Mouse (Mus musculus): ENCODE measurements around the gene Phb2. TPM values are rescaled to one million over a fixed set of nuclear protein-coding genes. Genes with fewer than 3 reads are reported as not detected.

Gene Phb2
- polyA plus RNA-seq, 1 experiment = 120 TPM

DNA sequence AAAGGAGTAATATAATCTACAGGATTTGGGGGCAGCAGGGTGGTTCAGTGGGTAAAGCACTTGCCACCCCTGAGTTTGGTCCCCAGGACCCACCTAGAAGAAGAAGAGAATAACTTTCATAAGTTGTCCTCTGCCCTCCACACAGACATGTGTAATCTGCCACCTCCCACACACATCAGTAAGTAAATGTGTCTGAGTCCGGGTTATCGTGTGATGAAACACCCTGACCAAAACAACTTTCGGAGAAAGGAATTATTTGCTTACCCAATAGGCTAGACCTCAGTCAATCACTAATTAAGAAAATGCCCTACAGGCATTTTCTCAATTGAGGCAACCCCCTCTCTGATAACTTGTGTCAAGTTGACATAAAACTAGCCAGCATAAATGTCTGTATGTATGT is 21.6 kb upstream of the Phb2 start:
- no peak for DNase-seq (ENCODE audit: low spot score)

DNA sequence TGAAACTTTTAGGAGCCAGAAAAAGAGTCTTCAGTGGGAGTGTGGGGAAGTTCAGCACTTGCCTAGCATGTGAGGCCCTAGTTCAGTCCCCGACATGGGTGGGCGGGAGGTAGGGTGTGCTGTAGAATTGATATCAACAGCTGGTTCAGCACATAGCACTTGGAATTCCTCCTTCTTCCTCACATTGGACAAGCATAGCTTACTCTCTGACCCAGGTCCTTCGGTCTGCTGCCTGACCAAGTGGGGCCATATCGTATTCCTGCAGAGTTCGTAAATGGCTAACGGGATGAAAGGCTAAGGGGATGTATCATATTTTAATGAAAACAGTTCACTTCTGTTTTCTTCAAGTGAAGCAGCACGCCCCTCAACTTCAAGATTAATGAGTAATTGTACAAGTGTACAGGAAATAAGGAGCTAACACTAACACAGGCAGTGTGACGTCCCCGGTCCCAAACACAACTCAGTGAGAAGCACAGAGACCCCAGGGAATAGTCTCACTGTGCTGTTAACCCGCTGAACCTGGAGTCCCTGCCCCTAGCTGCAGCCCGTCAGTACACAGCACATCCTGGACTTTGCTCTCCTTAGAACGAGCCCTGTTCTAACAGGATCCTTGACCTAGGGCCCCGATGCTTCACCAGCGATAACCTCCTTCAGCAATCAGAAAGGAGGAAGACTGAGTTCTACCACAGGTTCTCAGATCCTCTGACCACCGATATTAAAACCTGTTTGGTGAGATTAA is 18.7 kb upstream of the Phb2 start:
- DNase-seq (ENCODE audit: low spot score) = no peak

DNA sequence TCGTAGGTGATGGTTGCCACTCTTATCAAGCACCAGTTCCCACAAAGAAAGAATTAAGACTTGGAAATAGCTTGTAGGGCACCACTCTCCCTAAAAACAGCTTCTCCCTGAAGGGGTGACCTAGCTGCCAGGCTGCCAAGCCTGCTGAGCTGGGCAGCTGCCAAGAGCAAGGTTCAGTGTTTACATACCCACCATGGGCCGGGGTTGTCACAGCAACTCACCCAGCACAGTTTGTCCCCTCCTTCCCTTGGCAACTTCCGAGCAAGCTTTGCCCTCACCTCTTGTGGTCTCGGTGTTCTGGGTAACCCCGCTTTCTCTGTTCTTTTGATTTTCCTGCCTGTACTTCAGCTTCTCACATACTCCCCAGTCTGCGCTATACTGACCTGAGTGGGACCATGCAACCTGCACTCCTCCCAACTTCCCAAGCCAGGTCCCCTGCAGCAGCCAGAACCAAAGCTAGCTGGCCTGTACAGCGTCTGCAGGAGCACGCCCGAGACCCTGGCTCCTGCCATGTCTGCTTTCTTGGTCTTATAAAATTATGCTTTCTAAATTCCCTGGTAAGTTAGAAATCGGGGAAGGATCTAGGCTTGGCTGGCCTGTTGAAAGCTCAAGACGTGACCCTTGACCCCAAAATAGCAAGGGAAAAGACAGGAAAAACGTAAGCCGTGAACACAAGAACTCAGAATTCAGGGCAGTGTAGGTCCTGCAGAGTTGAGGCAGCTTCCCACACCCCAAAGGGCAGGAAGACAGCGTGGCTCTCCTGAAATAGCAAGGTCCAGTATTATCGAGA is 17.8 kb upstream of the Phb2 start:
- DNase-seq (ENCODE audit: low spot score) = no peak

DNA sequence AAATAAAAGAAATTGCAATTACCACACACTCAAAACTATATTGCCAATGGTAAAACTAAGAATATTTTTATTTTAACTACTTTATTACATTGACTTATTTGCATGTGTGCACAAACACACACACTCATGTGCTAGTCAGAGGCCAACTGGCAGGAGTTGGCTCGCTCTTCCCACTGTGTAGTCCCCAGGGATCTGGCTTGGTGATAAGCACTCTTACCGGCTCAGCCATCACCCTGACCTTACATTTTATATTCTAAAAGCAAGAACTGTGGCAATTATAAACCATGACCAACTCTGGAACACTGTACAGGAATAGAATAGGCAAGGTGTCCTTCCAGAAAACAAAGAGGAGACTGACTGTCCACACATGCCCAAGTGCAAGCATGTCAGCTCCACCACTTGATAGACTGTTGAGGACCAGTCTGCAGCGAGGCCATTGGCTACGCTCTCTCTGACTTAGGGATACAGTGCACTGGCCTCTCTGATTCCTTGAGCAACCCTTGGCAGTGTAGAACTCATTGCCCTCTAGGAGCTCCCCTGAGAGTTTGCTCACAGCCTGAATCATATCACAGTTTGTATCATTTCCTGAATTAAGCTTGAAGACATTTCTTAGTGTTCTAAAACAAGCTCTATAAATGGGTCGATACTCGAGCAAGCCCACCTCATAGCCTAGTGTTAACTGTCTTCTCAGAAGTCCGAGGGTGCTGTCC is 15.5 kb upstream of the Phb2 start:
- no peak for DNase-seq (ENCODE audit: low spot score)

DNA sequence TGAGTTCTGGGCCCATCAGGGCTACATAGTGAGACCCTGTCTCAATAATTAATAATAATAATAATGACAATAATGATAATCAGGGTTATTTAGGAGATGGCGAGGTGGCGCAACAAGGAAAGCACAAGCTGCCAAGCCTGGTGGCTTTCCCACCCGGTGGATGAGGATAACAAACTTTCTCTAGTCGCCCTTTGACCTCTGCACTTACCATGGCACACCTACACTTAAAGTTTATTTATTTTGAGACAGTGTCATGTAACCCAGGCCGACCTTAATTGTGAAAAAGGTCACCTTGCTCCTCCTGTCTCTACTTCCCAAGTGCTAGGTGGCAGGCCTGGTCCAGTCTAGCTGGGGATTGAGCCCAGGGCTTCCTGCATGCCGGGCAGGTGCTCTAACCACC is 13.4 kb upstream of the Phb2 start:
- no peak for DNase-seq (ENCODE audit: low spot score)

DNA sequence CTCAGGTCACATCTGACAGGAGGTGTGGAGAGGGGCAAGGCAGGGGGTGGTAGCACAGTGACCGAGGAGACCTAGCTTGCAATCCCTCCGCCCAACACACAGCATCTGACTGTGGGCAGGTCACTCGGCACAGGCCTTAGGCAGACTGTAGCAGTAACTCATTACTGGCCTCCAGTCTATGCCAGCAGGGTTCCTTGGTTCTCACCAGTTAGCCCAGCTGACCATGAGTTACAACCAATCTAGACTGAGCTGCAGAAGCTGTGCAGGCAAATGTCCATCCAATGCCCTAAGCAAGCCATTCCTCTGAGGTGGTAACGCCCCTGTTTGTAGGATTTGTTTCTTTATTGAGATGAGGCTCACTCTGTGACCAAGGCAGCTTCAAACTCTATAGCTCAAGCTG is 12.8 kb upstream of the Phb2 start:
- no peak for DNase-seq (ENCODE audit: low spot score)

DNA sequence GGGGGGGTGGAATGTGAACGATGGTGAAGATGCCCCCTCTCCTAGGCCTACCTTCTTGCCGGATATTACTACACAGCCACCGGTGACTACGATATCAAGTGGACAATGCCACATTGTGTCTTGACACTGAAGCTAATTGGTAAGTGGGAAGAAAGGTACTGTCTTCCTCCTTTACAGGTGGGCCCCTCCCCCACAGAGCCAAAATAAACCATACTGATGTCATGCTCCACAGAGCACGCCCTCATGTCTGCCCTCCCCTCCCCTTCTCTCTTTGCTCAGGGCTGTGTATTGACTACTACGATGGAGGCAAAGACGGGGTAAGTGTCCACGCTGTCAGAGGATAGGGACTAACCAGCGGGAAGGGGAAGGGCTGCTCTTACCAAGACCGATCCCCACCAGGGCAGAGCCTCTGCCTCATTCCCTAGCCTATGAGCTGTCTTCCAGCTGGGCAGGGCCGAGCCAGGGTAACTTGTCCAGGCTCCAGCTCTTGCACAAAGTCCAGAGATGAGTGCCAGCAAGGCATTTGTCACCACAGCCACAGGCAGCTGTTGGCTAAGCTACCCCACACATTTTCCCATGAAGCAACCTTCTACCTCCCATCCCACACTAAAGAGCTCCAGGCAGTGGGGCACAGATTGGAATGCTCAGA is 12.1 kb upstream of the Phb2 start:
- DNase-seq (ENCODE audit: low spot score) = no peak

DNA sequence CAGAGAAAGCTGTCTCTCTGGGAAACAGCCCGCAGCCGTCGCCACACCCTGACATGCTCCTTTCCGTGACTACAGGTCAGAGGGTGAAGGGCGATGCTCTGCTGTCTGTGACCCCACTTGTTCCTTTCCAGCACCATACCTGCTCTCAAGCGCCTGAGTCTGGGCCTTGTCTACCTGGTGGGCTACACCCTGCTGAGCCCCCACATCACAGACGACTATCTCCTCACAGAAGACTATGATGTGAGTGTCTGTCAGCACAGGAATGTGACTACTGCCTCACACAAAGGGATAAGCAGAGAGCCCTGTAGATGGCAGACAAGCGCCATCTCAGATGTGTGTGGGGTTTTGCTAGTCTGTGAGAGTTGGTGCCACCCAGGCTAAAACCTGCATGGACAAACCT is 10.8 kb upstream of the Phb2 start:
- no peak for DNase-seq (ENCODE audit: low spot score)

DNA sequence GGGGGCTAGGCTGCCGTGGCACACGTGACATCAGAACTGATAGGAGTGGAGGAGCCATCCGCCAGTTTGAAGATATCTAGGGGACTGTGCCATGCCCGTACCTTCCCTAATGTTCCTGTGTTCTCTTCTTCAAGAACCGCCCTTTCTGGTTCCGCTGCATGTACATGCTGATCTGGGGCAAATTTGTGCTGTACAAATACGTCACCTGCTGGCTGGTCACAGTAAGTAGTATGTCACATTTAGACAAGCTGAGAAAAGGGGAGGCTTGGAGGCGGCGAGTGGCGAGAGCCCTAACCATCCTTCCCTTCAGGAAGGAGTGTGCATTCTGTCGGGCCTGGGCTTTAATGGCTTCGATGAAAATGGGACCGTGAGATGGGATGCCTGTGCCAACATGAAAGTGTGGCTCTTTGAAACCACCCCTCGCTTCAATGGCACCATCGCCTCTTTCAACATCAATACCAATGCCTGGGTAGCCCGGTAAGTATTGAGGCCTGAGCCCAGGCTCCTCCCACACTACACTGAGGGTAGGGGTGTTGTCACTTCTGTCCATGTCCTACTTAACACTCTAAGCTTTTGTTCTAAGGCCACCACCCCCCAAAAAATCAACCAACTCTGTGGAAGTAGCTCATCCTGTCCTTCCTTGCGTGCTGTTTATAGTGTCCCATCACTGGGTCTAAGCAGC is 9.9 kb upstream of the Phb2 start:
- no peak for DNase-seq (ENCODE audit: low spot score)

DNA sequence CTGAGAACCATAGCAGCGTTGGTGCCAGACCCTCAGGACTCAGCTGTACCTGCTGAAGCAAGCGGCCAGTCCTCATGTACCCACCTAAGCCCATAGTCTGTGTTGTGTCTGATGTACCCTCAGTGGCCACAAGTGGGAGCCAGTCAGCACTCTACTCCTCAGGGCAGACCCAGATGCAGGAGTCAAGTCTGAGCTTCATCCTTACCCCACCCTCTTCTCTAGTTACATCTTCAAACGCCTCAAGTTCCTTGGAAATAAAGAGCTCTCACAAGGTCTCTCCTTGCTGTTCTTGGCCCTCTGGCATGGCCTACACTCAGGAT is 9.4 kb upstream of the Phb2 start:
- DNase-seq (ENCODE audit: low spot score) = no peak

DNA sequence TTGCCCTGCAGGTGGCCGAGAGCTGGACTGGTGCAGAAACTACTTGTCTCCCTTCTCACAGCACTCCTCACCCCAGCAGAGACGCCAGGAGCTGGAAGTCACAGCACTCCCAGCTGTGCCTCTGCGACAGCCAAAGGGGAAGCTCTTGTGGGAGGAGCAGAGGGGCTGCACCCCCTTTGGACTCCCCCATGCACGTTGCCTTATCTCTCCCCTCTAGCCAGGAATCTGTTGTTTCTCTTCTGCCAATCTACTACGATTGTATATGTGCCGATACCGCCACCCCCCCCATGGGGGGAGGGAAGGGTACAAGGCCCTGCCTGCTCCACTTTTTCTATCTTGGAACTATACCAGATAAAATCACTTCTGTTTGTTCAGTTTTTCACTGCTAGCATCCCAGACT is 8.3 kb upstream of the Phb2 start:
- DNase-seq (ENCODE audit: low spot score) = no peak

DNA sequence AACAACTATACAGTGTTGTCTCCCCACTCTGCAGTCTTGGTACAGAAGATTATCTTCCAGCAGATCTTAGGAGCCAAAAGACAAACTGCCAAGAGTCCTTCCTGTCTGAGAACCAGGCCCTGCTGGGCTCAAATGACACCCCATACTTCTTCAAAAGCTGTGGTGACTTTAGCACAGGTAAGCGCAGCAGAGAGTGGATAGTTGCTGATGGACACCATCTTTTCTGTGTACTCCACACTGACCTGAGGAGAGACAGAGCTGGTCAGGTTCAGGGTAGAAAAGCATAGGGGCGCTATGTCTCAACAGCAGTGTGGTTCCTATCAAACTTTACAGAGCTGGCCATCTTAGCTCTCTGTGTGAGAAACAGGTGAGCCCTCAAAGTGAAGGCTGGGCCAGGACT is 7.7 kb upstream of the Phb2 start:
- no peak for DNase-seq (ENCODE audit: low spot score)

DNA sequence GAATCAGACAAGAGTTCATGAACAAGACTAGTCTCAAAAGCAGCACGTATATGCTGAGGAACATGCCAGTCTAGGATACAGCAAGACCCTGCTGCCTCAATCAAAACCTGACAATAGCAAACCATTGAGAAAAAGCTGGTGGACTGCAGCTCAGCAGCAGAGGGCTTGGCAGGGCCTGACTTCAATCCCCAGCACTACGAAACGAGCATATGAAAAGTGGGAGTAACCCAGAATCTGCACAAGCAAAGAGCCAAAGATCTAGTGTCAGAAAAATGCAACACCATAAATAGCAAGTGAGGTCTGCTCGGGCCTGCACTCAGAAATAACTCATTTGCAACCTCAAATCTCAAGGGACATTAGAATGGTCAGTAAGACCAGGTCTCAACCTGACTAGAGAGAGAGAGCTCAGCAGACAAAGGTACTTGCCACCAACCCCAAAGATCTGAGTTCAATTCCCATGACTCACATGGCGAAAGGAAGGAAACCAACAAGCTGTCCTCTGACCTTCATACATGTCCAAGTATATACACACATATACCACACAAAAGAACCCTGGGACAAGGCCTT is 6.0 kb upstream of the Phb2 start:
- no peak for DNase-seq (ENCODE audit: low spot score)

DNA sequence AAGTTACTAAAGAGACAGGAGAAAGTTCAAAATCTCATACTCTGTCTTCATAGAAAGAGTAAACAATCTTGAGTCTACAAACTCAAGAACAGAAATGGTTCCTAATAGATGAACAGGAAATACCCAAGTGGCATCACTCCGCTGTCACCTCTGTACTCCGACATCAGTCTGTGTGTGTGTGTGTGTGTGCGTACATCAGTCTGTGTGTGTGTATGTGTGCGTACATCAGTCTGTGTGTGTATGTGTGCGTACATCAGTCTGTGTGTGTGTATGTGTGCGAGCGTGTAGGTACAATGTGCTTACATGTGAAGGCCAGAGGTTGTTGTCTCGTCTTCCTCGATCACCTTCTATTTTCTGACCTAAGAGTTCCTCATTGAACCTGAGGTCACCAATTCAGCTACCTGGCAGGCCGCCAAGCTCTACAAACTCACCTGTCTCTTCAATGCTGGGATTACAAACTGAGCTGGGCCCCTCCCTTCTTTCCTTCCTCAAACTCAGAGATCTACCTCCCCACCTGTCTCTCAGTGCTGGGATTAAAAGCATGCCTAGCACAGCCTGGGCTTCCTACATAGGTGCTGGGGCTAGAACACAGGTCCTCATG is 3.7 kb upstream of the Phb2 start:
- no peak for DNase-seq (ENCODE audit: low spot score)

DNA sequence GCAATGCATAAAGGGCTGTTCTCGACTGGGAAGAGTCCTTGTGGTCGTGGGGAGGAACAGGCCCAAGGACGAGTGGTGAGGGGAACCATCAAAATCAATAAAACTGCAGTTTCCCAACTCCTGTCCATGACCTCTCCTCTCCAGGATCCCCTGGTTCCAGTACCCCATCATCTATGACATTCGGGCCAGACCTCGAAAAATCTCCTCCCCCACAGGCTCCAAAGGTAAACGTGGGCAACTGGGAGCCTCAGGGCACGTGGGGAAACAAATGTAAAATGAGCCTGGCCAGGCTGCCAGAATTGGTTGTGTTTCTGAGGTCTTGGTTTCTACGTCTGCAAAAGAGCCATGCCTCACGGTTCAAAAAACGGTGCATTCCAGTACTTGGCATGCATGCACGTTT is 782 bp downstream of the Phb2 start:
- no peak for DNase-seq (ENCODE audit: low spot score)

DNA sequence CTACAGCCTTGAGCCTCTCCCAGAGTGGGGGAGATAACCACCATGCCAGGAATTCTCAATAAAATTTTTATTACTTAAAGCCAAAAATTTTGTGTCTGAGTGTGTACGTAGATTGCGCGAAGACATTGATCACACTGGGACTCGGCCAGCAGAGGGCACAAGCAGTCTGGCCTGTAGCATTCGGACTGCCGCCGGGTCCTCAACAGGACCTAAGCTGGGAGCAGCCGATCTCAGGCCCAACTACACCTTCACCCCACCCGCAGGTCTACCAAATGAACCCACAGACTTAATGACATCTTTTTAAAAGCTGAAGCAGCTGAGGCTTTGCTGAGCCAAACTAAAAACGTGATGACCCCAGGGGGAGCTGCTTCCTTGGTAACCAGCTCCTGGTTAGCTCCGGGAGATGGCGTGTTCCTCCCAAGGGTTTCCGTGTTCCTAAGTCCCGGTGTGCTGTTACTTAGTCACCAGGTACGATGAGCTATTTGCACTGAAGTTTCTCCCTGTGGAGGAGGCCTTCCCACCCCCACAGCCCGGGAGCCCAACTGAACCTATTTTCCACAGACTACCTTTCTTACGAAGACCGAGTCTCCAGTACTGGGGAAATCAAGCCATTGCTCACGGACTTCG is 4.8 kb downstream of the Phb2 start:
- DNase-seq (ENCODE audit: low spot score) = no peak

DNA sequence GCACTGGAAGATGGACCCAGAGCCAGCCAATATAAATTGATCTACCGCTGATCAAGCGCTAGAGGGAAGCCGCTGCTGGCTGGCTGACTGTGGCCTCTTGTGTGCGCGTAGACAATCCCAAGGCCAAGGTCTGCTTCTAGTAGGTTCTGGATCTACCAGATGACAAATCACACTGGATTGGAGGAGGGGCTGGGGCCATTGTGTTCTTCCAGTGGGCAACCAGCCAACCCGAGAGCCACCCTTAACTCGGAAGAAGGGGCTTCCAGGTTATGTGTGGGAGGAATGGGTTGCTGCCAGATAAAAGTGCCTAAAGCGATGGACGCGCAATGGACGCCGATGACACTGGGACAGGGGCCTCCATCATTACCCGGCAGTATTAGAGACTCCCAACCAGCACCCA is 5.8 kb downstream of the Phb2 start:
- no peak for DNase-seq (ENCODE audit: low spot score)

DNA sequence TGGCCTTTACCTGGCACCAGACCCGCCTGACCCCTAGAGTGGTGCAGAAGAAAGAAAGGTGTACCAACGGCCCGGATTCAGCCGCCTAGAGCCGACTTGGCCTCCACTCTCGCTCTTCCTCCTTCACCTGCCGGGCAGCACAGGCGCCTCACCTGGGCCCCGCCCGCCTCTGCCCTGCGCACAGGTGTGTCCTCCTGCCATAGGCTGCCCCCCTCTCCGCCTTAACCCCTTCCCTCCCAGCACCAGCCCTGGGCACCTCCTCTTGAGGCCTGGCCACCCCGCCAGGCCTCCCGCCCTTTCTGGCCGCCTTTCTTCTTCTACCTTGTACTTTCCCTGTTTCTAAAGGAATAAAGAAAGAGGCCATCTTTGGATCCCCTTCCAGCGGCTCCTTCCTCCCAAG is 6.6 kb downstream of the Phb2 start:
- DNase-seq (ENCODE audit: low spot score) = no peak

DNA sequence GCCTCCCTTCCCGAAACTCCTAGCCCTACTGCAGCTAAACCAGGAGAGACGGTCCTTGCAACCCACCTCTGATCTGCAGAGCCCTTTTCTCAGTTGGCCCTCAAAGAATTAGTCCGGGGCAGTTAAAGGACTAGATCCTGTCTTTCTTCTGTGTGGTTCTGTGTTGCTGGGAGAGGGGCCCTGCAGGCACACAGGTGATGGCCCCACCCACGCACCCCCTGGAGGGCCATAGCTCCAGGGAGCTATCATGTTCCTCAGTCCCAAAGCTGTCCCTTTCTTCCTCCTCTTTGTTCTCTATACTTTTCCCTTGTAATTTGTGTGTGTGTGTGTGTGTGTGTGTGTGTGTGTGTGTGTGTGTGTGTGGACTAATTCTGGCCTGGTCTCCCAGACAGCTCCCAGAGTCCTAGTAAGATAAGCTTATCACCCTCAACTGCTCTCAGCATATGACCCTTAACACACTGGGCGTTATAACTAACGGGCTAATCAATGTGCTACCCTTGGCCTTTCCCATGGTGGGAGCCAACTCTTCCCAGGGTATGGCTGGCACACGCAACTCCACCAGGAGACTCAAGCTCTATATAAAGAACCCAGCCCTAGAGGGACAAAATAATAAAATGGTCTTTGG is 7.3 kb downstream of the Phb2 start:
- no peak for DNase-seq (ENCODE audit: low spot score)

DNA sequence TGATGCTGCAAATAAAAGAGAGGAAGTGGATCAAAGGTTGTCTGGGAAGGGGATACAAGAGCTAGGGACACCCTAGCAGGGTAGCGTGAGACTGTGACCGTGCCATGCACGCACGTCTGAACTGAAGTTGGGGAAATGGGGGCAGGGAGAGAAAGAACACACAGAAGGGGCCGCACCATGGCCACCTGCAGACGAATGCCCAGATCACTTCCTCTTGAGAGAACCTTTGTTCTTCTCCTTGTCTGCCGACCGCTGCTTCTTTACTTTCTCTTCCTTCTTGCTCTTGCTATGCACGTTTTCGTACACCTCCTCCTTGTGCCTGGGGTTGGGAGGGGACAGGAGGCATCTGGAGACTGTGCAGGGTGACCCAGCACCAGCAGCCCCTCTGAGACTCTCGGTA is 8.8 kb downstream of the Phb2 start:
- DNase-seq (ENCODE audit: low spot score) = no peak

Data from urinary bladder, adult 2 months (tissue).